Mouse (Mus musculus) forebrain, embryonic 10.5 days (tissue): ENCODE measurements around the gene Zcchc17. TPM values are rescaled to one million over a fixed set of nuclear protein-coding genes. Genes with fewer than 3 reads are reported as not detected.

Source experiments
- DNase-seq: peaks from one replicate; pipeline ENCODE4 v3.0.0-alpha.2; 2017; ENCODE audit warnings: low spot score; ENCODE audit errors: extremely low spot score
- H3K27ac ChIP-seq: fragments of 300-500 bp; sonication (generic); 2 replicates; pipeline ENCODE4 v1.5.1; 2016; ENCODE audit warnings: mild to moderate bottlenecking
- H3K27me3 ChIP-seq: fragments of 300-500 bp; sonication (generic); 2 replicates; pipeline ENCODE4 v1.6.1; 2016; ENCODE audit warnings: mild to moderate bottlenecking; ENCODE audit not compliant: poor library complexity, severe bottlenecking
- H3K36me3 ChIP-seq: fragments of 300-500 bp; sonication (generic); replicated peaks from 2 replicates; pipeline ENCODE4 v1.6.1; 2016; ENCODE audit warnings: mild to moderate bottlenecking, moderate library complexity
- H3K4me1 ChIP-seq: fragments of 300-500 bp; sonication (generic); 2 replicates; pipeline ENCODE4 v1.6.1; 2016
- H3K4me3 ChIP-seq: fragments of 300-500 bp; sonication (generic); 2 replicates; pipeline ENCODE4 v1.5.1; 2016; ENCODE audit warnings: mild to moderate bottlenecking, moderate library complexity
- H3K9me3 ChIP-seq: fragments of 300-500 bp; sonication (generic); 2 replicates; pipeline ENCODE4 v1.6.1; 2016; ENCODE audit warnings: mild to moderate bottlenecking, moderate library complexity
- WGBS: fragments of 180-500 bp; shearing (Covaris S2); methylation state at CpG from one replicate; pipeline ENCODE4 v1.1.7; 2016; 5-methylcytosine and 5-hydroxymethylcytosine counted together
- polyA plus RNA-seq: library from polyadenylated mRNA; unstranded; fragments of >200 nt; fragmentation: Nextera tagmentation; extraction: Ambion mirVana; gene quantifications from 2 replicates; pipeline ENCODE4 v1.2.1, GENCODE M21; 2016

Gene Zcchc17
- polyA plus RNA-seq, 1 experiment from 2014 or later: 68.8 TPM

- no peak overlapping the region for H3K27ac ChIP-seq
- H3K36me3 ChIP-seq: peaks cover 86% of the 10 kb centered on the region
- WGBS: 95% methylated on average over 6 of the region's 6 CpGs
These were observed 10.1 kb downstream of the Zcchc17 start for GRCm38 (mm10) chr4:130349666-130350065.

DNA sequence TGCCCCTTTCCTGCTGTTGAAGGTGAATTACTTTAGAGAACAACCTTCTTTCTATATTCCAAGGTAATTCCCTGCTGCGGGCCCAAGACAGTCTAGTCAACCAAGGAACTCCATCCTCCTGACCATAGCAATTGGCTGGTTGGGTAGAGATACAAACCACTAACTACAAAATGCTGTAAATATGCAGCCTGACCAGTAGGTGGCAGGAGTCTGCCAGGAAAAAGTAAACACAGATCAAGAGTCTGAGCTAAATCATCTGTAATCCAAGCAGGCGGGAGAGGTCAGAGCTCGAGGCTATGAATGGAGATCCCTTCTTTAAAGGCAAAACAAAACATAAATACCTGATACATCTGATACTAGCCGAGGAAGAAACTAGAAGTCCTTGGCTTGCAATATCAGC is 18.1 kb downstream of the Zcchc17 start:
- Histone ChIP-seq H3K9me3 (no peaks in the 10 kb centered on the region), H3K36me3 (peaks cover 56% of the 10 kb centered on the region), H3K4me3 (no peak overlapping the region), H3K27me3 (no peaks in the 10 kb centered on the region), H3K4me1 (no peaks in the 10 kb centered on the region), H3K27ac (no peak overlapping the region)
- DNase-seq: peak; percentile 46
- WGBS: 34% methylated on average over 4 of the region's 4 CpGs

More at GRCm38 (mm10) chr4:130349666-130350065, 10.1 kb downstream of the Zcchc17 start:
- DNase-seq: no peak
- Histone ChIP-seq H3K9me3 (no peaks in the 10 kb centered on the region), H3K4me3 (no peak overlapping the region), H3K27me3 (no peaks in the 10 kb centered on the region), H3K4me1 (no peaks in the 10 kb centered on the region)

- Histone ChIP-seq H3K36me3 (peaks cover 63% of the 10 kb centered on the region), H3K27ac (no peak overlapping the region), H3K9me3 (no peaks in the 10 kb centered on the region), H3K4me1 (no peaks in the 10 kb centered on the region), H3K27me3 (no peaks in the 10 kb centered on the region), H3K4me3 (no peak overlapping the region)
- DNase-seq: no peak
- 92% methylated on average over 5 of the region's 5 CpGs for WGBS
These were observed 23.9 kb downstream of the Zcchc17 start for GRCm38 (mm10) chr4:130335867-130336266.

- Histone ChIP-seq H3K27ac (no peak overlapping the region), H3K27me3 (no peaks in the 10 kb centered on the region), H3K9me3 (no peaks in the 10 kb centered on the region), H3K36me3 (peaks cover 78% of the 10 kb centered on the region), H3K4me1 (no peaks in the 10 kb centered on the region), H3K4me3 (no peak overlapping the region)
- no peak for DNase-seq
- WGBS: 92% methylated on average over 9 of the region's 9 CpGs
These were observed 32.4 kb downstream of the Zcchc17 start for GRCm38 (mm10) chr4:130327366-130327765.

DNA sequence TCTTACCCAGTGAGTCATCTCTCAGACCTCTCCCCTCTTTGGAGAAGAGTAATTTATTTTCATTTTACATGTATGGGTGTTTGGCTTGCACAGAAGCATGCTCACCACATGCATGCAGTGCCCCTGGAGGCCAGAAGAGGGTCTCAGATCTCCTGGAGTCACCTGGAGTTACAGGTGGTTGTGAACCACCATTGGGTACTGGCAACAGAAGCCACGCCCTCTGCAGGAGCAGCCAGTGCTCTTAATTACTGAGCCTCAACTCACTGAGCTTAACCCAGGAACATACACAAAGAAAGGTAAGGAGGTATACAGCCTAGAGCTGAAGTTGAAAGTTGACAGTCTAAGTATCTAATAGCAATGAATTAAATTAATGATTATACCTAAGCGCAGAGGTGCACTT is 34.3 kb downstream of the Zcchc17 start:
- Histone ChIP-seq H3K27ac (no peak overlapping the region), H3K4me1 (no peaks in the 10 kb centered on the region), H3K9me3 (no peaks in the 10 kb centered on the region), H3K4me3 (no peak overlapping the region), H3K36me3 (peaks cover 85% of the 10 kb centered on the region), H3K27me3 (no peaks in the 10 kb centered on the region)
- WGBS: 93% methylated on average over 2 of the region's 2 CpGs
- no peak for DNase-seq

DNA sequence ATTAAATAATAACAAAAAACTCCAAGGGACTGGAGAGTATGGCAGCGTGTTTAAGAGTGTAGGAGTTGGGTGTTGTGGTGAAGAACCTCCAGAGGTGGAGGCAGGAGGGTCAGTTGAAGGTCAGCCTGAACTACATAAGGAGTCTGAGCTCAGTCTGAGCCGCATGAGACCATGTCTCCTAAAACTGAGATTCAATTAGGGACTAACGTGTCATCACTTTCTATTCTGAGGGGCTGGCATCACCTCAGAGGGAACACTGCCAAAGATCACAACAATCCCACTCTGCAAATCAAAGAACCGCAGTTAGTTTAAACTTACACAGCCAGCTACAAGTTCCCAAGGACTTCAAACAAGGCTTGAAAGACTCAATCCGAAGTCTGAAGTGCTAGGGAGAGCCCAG is 36.1 kb downstream of the Zcchc17 start:
- H3K4me3 ChIP-seq: no peak overlapping the region
- H3K27ac ChIP-seq: no peak overlapping the region
- 92% methylated on average over 5 of the region's 5 CpGs for WGBS
- peaks cover 91% of the 10 kb centered on the region for H3K36me3 ChIP-seq
- H3K27me3 ChIP-seq: no peaks in the 10 kb centered on the region
- no peaks in the 10 kb centered on the region for H3K9me3 ChIP-seq
- no peak for DNase-seq
- H3K4me1 ChIP-seq: no peaks in the 10 kb centered on the region

GRCm38 (mm10) chr4:130323165-130323564 is 36.6 kb downstream of the Zcchc17 start:
- Histone ChIP-seq H3K9me3 (no peaks in the 10 kb centered on the region), H3K27ac (no peak overlapping the region), H3K36me3 (peaks cover 91% of the 10 kb centered on the region), H3K4me3 (no peak overlapping the region), H3K4me1 (no peaks in the 10 kb centered on the region), H3K27me3 (no peaks in the 10 kb centered on the region)
- no peak for DNase-seq
- 84% methylated on average over 1 of the region's 1 CpGs for WGBS

- 94% methylated on average over 7 of the region's 7 CpGs for WGBS
- H3K36me3 ChIP-seq: peaks cover 90% of the 10 kb centered on the region
- no peak for DNase-seq
These were observed 37.2 kb downstream of the Zcchc17 start for GRCm38 (mm10) chr4:130322567-130322966.

GRCm38 (mm10) chr4:130321640-130322039 is 38.1 kb downstream of the Zcchc17 start:
- Histone ChIP-seq H3K9me3 (no peaks in the 10 kb centered on the region), H3K27me3 (no peaks in the 10 kb centered on the region), H3K4me1 (no peaks in the 10 kb centered on the region), H3K4me3 (no peak overlapping the region), H3K27ac (no peak overlapping the region), H3K36me3 (peaks cover 90% of the 10 kb centered on the region)
- no peak for DNase-seq
- WGBS: 94% methylated on average over 7 of the region's 7 CpGs

More at GRCm38 (mm10) chr4:130322567-130322966, 37.2 kb downstream of the Zcchc17 start:
- Histone ChIP-seq H3K27ac (no peak overlapping the region), H3K27me3 (no peaks in the 10 kb centered on the region), H3K4me3 (no peak overlapping the region), H3K9me3 (no peaks in the 10 kb centered on the region), H3K4me1 (no peaks in the 10 kb centered on the region)

DNA sequence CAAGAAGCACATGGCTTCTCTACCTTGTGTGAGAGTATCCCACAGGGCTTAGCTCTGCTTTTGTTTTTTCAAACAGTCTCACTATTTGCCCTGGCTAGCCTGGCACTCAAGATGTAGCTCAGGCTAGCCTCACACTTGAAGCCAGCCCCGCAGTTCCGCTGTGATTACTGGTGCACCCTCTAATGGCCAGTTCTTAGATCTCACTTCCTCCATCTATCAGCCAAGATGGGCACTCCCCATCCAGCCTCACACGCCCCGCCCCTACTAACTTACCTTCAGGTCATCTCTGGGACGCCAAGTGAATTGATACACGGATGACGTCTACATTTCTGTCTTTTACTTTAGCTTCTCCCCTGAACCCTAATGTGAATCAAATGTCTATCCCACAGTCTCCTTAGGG is 40.2 kb downstream of the Zcchc17 start:
- H3K36me3 ChIP-seq: peaks cover 90% of the 10 kb centered on the region
- DNase-seq: no peak
- no peak overlapping the region for H3K4me3 ChIP-seq
- H3K27ac ChIP-seq: no peak overlapping the region
- H3K27me3 ChIP-seq: no peaks in the 10 kb centered on the region
- H3K9me3 ChIP-seq: no peaks in the 10 kb centered on the region
- 83% methylated on average over 7 of the region's 7 CpGs for WGBS
- H3K4me1 ChIP-seq: peaks cover 5% of the 10 kb centered on the region; the same call in 1 of the 2 replicates

- Histone ChIP-seq H3K36me3 (peaks cover 85% of the 10 kb centered on the region), H3K4me1 (peaks cover 5% of the 10 kb centered on the region; the same call in 1 of the 2 replicates)
These were observed 41.6 kb downstream of the Zcchc17 start for GRCm38 (mm10) chr4:130318122-130318521.

GRCm38 (mm10) chr4:130316691-130317090 is 43.1 kb downstream of the Zcchc17 start:
- H3K27ac ChIP-seq: no peak overlapping the region
- peaks cover 4% of the 10 kb centered on the region; the same call in 1 of the 2 replicates for H3K27me3 ChIP-seq
- WGBS: 87% methylated on average over 10 of the region's 10 CpGs
- H3K36me3 ChIP-seq: peaks cover 70% of the 10 kb centered on the region
- DNase-seq: no peak
- no peaks in the 10 kb centered on the region for H3K9me3 ChIP-seq
- H3K4me3 ChIP-seq: no peak overlapping the region
- H3K4me1 ChIP-seq: peaks cover 5% of the 10 kb centered on the region; the same call in 1 of the 2 replicates

More at GRCm38 (mm10) chr4:130318122-130318521, 41.6 kb downstream of the Zcchc17 start:
- H3K27me3 ChIP-seq: no peaks in the 10 kb centered on the region
- H3K9me3 ChIP-seq: no peaks in the 10 kb centered on the region
- no peak overlapping the region for H3K27ac ChIP-seq
- DNase-seq: no peak
- no peak overlapping the region for H3K4me3 ChIP-seq
- WGBS: 73% methylated on average over 3 of the region's 3 CpGs

DNA sequence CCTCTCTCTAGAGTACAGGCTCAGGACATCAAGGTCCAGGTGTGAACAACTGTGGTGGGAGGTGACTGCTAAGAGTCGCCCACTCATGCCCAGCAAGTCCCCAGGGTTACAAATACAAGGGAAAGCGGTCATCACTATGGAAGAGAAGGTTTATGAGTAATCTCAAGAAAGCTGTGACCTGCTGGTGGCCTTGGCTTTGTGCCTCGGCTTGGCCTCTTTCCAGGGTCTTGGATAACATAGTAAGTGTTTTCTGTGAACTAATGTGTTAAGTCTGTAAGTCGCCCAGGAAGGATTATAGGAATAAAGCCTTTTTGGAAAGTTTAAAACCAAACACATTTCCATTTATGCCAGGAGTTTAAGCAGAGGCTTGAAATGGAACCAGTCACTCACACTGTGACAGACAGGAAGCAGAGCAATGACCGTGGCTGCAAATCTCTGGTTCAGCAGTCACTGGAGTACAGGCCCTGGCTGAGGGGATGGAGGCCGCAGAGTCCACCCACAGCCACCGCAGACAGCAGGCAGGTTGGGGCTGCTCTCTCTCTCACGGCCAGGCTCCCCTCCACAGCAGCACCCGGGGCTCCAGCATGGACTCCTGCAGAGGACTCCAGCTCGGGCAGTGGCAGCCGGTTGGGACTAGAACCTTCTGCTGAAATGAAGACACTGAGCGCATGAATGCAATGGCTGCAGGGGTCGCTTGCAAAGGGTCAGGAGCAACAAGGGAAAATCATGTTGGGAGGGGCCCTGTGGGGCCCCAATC is 43.8 kb downstream of the Zcchc17 start:
- Histone ChIP-seq H3K9me3 (no peaks in the 10 kb centered on the region), H3K27ac (no peak overlapping the region), H3K36me3 (peaks cover 65% of the 10 kb centered on the region), H3K4me3 (no peak overlapping the region), H3K27me3 (peaks cover 12% of the 10 kb centered on the region), H3K4me1 (peaks cover 5% of the 10 kb centered on the region; the same call in 1 of the 2 replicates)
- DNase-seq: no peak
- 82% methylated on average over 13 of the region's 13 CpGs for WGBS
